Mouse (Mus musculus) olfactory bulb, adult 2 months (tissue): ENCODE data around the gene Ahsg. TPM values are rescaled to one million over a fixed set of nuclear protein-coding genes. Genes with fewer than 3 reads are reported as not detected.

ENCODE experiments used
- H3K27ac ChIP-seq: fragments of 200-500 bp; 2 replicates; pipeline ENCODE4 v1.5.1; 2012; ENCODE audit warnings: low read depth, low read length; ENCODE audit not compliant: insufficient read depth
- H3K4me1 ChIP-seq: fragments of 200-500 bp; 2 replicates; pipeline ENCODE4 v1.6.1; 2012; ENCODE audit warnings: low read length; ENCODE audit not compliant: control insufficient read depth, insufficient read depth
- H3K4me3 ChIP-seq: fragments of 200-500 bp; 2 replicates; pipeline ENCODE4 v1.5.1; 2012; ENCODE audit warnings: mild to moderate bottlenecking, low read depth, low read length, moderate library complexity; ENCODE audit not compliant: insufficient read depth
- CTCF ChIP-seq: fragments of 200-500 bp; IDR thresholded peaks from 2 replicates; pipeline ENCODE4 v1.5.1; 2012; ENCODE audit warnings: low read depth, mild to moderate bottlenecking, low read length, moderate library complexity; ENCODE audit not compliant: insufficient read depth
- POLR2A ChIP-seq: fragments of 200-500 bp; IDR thresholded peaks from 2 replicates; pipeline ENCODE4 v1.6.1; 2012; ENCODE audit warnings: mild to moderate bottlenecking, low read depth, low read length, moderate library complexity; ENCODE audit not compliant: insufficient read depth
- WGBS: fragments of 180-500 bp; shearing (Covaris S2); methylation state at CpG from one replicate; pipeline ENCODE4 v1.1.7; 2018; 5-methylcytosine and 5-hydroxymethylcytosine counted together
- polyA plus RNA-seq: library from polyadenylated mRNA; stranded (reverse); fragments of >200 nt; gene quantifications from 2 replicates; pipeline ENCODE4 v1.2.4, GENCODE M21; 2012; ENCODE audit warnings: low replicate concordance; ENCODE audit not compliant: missing spikeins, insufficient read depth, insufficient read length

Ahsg gene
- polyA plus RNA-seq, 1 experiment, result not detected

DNA sequence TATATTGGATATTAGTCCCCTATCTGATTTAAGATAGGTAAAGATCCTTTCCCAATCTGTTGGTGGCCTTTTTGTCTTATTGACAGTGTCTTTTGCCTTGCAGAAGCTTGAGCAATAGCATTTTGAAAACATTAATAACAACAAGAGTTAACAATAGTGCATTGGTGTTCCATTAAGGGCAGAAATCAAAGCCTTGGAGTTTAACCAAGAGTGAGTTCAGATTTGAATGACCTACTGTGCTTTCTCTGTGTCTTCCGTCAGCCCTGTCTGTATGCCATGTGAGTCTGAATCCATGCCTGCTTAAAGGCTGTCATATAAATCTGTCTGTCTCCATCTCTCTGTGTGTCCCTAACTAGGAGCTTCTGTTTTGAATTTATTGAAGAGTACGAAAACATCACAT lies 56.3 kb downstream of the Ahsg start:
- no peaks in the 10 kb centered on the region for H3K4me1 ChIP-seq
- 78% methylated on average over 2 of the region's 2 CpGs for WGBS
- H3K4me3 ChIP-seq, result no peak overlapping the region
- TF ChIP-seq CTCF (no peak), POLR2A (no peak)
- H3K27ac ChIP-seq, result no peak overlapping the region

Other genes with a start within 250 kb of the Ahsg start
- gene Dgkg, start 234.1 kb upstream of the Ahsg start, polyA plus RNA-seq, result not detected in 2 replicates
- gene Crygs, start 79.7 kb upstream of the Ahsg start, polyA plus RNA-seq, result not detected in 2 replicates
- not detected in 2 replicates for gene Tbccd1, start 33.6 kb upstream of the Ahsg start, polyA plus RNA-seq
- gene Dnajb11, start 33.4 kb upstream of the Ahsg start, polyA plus RNA-seq, result not detected in 2 replicates
- gene Fetub, start 27.1 kb downstream of the Ahsg start, polyA plus RNA-seq, result not detected in 2 replicates
- not detected in 2 replicates for gene Hrg, start 59.8 kb downstream of the Ahsg start, polyA plus RNA-seq
- gene Kng2, start 138.2 kb downstream of the Ahsg start, polyA plus RNA-seq, result not detected in 2 replicates
- not detected in 2 replicates for gene Kng1, start 166.6 kb downstream of the Ahsg start, polyA plus RNA-seq
- 425 and 693 TPM in 2 replicates for gene Eif4a2, start 216.2 kb downstream of the Ahsg start, polyA plus RNA-seq
- gene Rfc4, start 236.5 kb downstream of the Ahsg start, polyA plus RNA-seq, result not detected in 2 replicates